Mouse (Mus musculus) kidney, postnatal 36 days (tissue): ENCODE measurements around the gene Pth2.
A peak's percentile ranks its signal among the peaks of the same experiment; 100 is the strongest.

Experiments
- DNase-seq, 2 experiments: peaks; one replicate each; pipeline ENCODE4 v3.0.0; 2021 to 2022; ENCODE audit warnings: mixed read lengths in 2 of 2

The Pth2 gene

GRCm38 (mm10) chr7:45198961-45199360 is 18.2 kb downstream of the Pth2 start:
- DNase-seq, result no peak

- no peak for DNase-seq
These were observed 21.9 kb downstream of the Pth2 start for GRCm38 (mm10) chr7:45202654-45203053.

DNA sequence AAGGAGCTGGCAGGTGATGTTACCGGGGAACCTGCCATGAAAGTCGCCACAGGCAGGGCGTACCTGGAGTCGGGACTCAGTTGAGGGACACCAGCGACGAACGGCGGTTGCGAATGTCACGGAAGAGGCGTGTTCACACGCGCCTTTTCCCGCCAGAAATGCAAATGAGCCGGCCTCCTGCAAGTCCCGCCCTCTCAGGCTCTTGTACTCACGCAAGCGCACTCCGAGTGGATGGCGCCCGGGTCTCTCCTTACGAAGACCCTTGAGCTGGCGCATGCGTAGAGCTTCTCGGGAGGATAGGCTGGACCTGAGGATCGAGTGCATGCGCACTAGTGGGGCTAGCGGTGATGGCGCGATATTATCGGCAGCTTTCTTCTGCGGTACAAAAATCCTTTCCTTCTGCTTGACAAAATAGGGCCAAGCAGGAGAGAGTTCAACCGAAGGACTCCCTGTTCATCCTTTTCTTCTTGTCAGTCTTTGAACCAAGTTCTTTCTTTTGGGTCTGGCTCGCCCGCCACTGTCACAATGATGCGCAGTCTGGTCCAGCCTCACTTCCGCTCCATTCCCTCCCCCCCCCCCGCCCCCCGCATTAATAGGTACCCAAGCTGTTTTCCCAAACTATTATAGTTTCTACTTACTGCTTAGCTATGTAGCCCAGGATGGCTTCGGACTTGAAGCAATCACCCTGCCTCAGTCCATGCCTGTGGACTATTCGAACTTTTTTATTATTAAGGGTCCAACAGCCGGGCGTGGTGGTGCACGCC is 23.8 kb downstream of the Pth2 start, which contains the start of gene Ccdc155:
Gene Ccdc155, minus strand, starts transcription at position 513 of the 764 bp plus-strand sequence.
- DNase-seq, result peak; percentile 91

DNA sequence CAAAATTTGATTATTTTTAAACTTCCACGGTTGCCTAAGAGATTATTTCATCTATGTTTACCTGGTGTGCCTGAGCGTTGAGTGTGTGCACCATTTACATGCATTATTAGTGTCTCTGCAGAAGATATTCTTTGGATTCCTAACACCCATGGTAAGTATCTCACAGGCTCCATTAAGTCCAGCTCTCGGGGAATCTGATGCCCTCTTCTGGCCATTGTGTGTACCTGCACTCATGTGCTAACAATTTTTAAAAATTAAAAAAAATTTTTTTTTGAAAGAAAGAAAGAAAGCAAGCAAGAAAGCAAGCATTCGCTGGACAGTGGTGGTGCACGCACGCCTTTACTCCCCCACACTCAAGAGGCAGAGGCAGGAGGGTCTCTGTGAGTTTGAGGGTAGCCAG is 27.5 kb downstream of the Pth2 start:
- DNase-seq, result no peak

DNA sequence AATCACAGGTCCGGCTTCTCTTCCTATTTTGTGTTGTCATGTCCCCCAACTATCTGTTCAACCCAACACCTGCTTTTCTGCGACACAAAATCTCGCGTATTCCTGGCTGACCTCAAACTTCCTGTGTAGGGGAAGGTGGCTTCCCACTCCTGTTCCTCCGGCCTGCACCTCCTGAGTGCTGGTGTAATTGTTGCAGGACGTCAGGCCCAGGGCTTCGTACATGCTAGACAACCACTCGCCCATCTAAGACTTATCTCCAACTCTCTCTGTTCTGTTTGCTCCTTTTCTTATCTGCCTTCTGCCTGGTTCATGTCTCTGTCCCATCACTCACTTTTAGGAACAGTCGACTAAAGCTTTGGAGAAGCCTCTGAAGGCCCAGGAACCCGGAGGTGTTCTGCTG is 30.3 kb downstream of the Pth2 start:
- DNase-seq, result no peak

- DNase-seq, result no peak
These were observed 31.1 kb downstream of the Pth2 start, which contains the start of gene Dkkl1 for GRCm38 (mm10) chr7:45211851-45212251. TSS of gene Dkkl1 (minus strand) at chr7:45212147.

DNA sequence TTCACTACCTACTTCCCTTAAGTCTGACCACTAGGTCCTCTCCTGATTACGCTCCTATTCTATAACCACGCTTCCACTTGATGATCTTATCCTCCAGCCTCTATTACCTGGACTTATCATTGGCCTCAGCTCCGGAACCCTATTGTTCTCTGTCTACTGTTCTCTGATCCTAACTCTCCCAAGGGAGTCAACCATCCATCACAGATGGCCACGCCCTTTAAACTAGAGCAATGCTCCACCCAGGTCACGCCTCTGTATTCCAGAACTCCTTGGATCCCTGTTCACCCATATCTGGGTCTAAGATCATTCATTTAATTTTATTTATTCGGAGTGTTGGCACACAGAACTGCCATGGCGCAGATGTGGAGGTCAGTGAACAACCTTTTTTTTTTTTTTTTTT is 31.6 kb downstream of the Pth2 start:
- no peak for DNase-seq

- no peak for DNase-seq
These were observed 32.9 kb downstream of the Pth2 start for GRCm38 (mm10) chr7:45213708-45214107.

DNA sequence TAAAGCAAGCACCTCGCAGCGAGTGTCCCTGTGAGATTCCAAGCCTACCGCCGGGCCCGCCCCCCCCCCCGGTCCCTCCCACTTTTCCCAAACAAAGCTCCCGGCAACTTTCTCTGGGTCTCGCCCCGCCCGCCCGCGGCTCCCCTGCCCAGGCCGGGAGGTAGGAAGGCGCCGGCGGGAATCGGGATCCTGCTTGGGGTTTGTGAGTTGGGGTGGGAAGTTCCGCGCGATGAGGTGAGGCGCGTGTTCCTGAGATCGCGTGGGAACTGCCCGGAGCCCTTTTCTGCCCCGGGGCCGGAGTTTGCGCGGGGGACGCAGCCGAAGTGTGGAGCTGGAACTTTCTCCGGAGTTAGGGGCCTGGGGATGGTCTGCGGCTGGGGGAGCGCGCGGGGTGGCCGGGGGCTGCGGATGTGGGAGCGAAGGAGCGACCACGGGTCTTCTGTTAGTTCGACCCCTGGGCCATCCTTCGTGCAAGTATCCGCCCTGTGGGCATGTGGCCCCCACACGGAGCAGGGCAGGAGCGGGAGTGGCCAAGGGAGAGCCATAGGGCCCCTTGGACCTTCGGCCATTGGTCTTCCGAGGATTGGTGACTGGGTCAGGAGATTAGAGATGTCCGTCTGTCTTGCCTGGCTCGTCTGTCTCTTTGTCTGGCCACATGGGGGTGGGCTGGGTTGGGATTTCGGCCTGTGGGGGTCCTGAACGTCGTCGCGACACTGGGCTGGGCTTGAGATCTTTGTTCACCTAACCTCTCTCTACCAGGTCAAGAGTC is 35.1 kb downstream of the Pth2 start, which contains the start of gene Tead2:
Gene Tead2, plus strand, starts transcription at position 81 of the 769 bp plus-strand sequence.
- peak; percentile 46 to 73 for DNase-seq

- peak; percentile 71 to 85 for DNase-seq
These were observed 35.8 kb downstream of the Pth2 start for GRCm38 (mm10) chr7:45216442-45217183.

- DNase-seq, result no peak
These were observed 40.9 kb downstream of the Pth2 start for GRCm38 (mm10) chr7:45221680-45222079.

- no peak for DNase-seq
These were observed 44.0 kb downstream of the Pth2 start for GRCm38 (mm10) chr7:45224826-45225225.

DNA sequence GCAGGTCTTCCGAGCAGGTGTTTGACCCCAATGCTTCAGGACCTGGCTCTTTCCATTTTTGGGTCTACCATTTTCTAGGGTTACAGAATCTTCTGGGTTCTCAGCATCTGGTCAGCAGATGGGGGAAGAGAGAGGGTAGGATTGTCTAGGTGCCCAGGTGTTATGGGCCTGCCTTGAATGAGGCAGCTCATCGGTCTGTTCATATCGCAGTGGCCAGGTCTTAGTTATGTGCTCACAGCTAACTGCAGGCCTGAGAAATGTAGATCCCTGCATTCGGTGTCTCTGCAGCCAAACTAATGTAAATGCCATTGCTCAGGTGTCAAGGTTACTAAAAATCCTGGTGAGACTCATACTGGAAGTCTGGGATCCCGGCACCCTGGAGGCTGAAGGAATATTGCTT is 45.6 kb downstream of the Pth2 start:
- DNase-seq, result no peak

DNA sequence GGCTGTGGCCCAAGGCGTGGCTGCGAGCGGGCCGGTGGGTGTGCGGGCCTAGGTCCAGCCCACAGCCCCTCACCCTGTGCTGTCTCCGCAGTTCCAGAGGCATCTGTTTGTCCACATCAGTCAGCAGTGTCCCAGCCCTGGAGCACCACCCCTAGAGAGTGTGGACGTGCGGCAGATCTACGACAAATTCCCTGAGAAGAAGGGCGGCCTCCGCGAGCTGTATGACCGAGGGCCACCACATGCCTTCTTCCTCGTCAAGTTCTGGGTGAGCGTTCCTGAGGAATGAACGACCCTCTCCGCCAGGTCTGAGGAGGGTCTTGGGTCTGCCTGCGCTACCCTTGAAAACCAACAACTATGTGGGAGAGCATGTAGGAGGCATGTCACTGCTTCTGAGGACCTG is 47.8 kb downstream of the Pth2 start:
- DNase-seq, result no peak

DNA sequence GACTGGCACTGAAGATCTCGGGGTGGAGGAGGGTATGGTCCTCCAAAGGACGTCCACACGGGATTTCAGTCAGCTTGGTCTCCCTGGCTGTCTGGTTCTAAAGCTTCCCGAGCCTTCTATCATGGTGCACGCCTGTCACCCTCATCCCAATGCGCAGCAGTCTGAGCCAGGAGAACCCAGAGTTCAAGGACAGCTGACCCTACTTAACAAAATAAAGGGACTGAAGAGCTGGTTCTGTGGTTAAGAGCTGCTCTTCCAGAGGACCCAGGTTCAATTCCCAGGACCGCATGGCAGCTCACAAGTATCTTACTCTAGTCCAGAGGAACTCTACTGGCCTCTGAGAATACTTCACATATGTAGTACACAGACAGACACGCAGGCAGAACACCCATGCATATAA is 48.3 kb downstream of the Pth2 start:
- DNase-seq, result no peak

- no peak for DNase-seq
These were observed 48.8 kb downstream of the Pth2 start for GRCm38 (mm10) chr7:45229459-45230203.

GRCm38 (mm10) chr7:45231192-45231591 is 50.4 kb downstream of the Pth2 start:
- no peak for DNase-seq
